Mouse (Mus musculus) effector memory CD4-positive, alpha-beta T cell, adult 7 months (primary cell): Measurements from ENCODE around the gene Fat2. TPM values are rescaled to one million over a fixed set of nuclear protein-coding genes. Genes with fewer than 3 reads are reported as not detected.

Experiments used
- polyA plus RNA-seq: library from polyadenylated mRNA; unstranded; fragments of 100-300 nt; shearing (Covaris generic); gene quantifications from one replicate; pipeline ENCODE4 v1.2.1, GENCODE M21; 2017

The Fat2 gene
- polyA plus RNA-seq = 0.07 TPM

DNA sequence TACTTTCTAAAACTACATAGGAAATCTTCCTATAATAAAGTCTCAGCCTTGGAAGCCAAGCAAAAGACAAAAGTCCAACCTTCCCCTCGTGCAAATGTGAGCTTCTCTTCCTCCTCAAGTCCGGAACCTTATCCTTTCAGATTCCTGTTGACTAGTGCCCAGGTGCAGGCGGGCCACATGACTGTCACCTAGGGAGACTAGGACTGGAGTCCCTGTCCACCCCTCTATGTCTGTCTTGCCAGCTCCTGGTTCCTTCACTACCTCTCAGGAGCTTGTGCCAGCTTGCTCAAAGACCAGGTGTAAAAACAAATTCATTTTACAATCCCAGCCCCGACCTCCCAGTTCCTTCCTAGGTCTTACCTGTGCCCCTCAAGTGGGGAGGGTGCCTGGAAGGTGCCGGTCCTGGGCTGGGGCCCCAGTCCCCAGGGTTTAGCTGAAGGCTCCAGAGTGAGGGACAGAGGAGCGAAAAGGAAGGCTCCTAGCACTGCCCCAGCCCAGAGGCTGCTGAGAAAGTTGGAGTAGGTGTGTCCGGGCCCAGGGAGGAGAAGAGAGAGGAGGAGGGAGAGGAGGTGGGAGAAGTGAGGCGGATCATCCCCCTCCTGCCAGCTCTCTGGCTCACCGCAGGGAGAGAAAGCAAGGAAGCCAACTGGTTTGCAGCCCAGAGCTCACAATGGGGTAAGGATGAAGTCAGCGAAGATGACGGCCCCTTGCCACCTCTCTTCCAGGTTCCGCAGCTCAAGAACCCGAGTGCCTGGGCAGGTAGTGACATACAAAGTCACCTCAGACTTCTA, at the start of gene Fat2:
TSS of gene Fat2 (minus strand) at position 464 of the 791 bp plus-strand sequence.

DNA sequence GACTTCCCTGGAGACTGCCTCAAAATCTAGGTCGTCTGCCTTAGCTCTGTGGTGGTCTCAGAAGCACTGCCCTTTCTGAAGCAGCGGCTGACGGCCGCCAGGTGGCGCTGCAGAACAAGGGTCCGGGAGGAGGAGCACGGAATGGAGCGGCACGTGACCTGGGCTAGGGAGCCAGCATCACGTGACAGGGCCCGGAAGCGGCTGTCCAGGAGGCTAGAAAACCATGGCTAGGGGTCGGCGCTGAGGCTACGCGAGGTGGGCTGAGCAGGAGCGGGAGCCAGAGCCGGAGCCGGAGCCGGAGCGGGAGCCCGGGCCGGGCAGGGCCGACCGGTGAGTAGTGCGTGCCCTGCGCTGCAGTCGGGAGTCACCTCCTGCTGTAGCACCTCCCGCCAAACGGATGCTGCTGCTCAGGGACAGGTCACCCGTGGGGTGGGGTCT, 132.2 kb downstream of the Fat2 start, which contains the start of gene Slc36a1:
TSS of gene Slc36a1 (plus strand) at position 192 of the 438 bp plus-strand sequence.

Other genes with a start within 250 kb of the Fat2 start
- gene Gm2a, start 238.4 kb downstream of the Fat2 start, polyA plus RNA-seq = 31.7 TPM
- gene Slc36a3, start 184.9 kb downstream of the Fat2 start, polyA plus RNA-seq = 0.78 TPM
- gene Slc36a2, start 151.5 kb downstream of the Fat2 start, polyA plus RNA-seq = 0.77 TPM
- 2.0 TPM for gene Slc36a1, start 132.2 kb downstream of the Fat2 start, polyA plus RNA-seq
- gene Sparc, start 86.6 kb upstream of the Fat2 start, polyA plus RNA-seq = 0.61 TPM
- 108 TPM for gene Atox1, start 124.7 kb upstream of the Fat2 start, polyA plus RNA-seq
- gene G3bp1, start 133.1 kb upstream of the Fat2 start, polyA plus RNA-seq = 133 TPM